Mouse (Mus musculus) spleen, postnatal 36 days (tissue): Measurements from ENCODE around the gene Morc4.

Experiments used
- DNase-seq, 2 experiments: peaks; one replicate each; pipeline ENCODE4 v3.0.0; 2022; ENCODE audit warnings: low spot score in 2 of 2, mixed read lengths in 1 of 2

The Morc4 gene

GRCm38 (mm10) chrX:139870938-139871791 lies at the start of gene Morc4:
TSS of gene Morc4 (minus strand) at chrX:139871677.
- DNase-seq, result no peak

GRCm38 (mm10) chrX:139920572-139920971 lies 49.1 kb upstream of the Morc4 start:
- no peak for DNase-seq

GRCm38 (mm10) chrX:139891387-139891786 lies 19.9 kb upstream of the Morc4 start:
- no peak for DNase-seq

- no peak for DNase-seq
These were observed 11.7 kb upstream of the Morc4 start for GRCm38 (mm10) chrX:139883221-139883620.

GRCm38 (mm10) chrX:139877936-139878335 lies 6.5 kb upstream of the Morc4 start:
- DNase-seq, result no peak

GRCm38 (mm10) chrX:139877105-139877504 lies 5.6 kb upstream of the Morc4 start:
- DNase-seq, result no peak

GRCm38 (mm10) chrX:139870300-139870711 lies 1.2 kb downstream of the Morc4 start:
- no peak for DNase-seq

- DNase-seq, result no peak
These were observed 12.1 kb downstream of the Morc4 start for GRCm38 (mm10) chrX:139859402-139859801.

GRCm38 (mm10) chrX:139854795-139855194 lies 16.7 kb downstream of the Morc4 start:
- DNase-seq, result no peak

GRCm38 (mm10) chrX:139841091-139841490 lies 30.4 kb downstream of the Morc4 start:
- DNase-seq, result no peak

GRCm38 (mm10) chrX:139839057-139839456 lies 32.4 kb downstream of the Morc4 start:
- DNase-seq, result no peak

GRCm38 (mm10) chrX:139832464-139832863 lies 39.0 kb downstream of the Morc4 start:
- DNase-seq, result peak in 1 of 2 experiments; percentile 13

GRCm38 (mm10) chrX:139828363-139829092 lies 42.9 kb downstream of the Morc4 start:
- DNase-seq, result no peak

GRCm38 (mm10) chrX:139826926-139827325 lies 44.6 kb downstream of the Morc4 start:
- DNase-seq, result no peak

- DNase-seq, result no peak
These were observed 46.1 kb downstream of the Morc4 start for GRCm38 (mm10) chrX:139825402-139825801.

- no peak for DNase-seq
These were observed 56.3 kb downstream of the Morc4 start for GRCm38 (mm10) chrX:139815201-139815600.

- DNase-seq, result peak in 1 of 2 experiments; percentile 6
These were observed 57.4 kb downstream of the Morc4 start for GRCm38 (mm10) chrX:139814018-139814635.

GRCm38 (mm10) chrX:139813299-139814002 lies 58.0 kb downstream of the Morc4 start:
- DNase-seq, result no peak

- no peak for DNase-seq
These were observed 58.7 kb downstream of the Morc4 start for GRCm38 (mm10) chrX:139812636-139813298.

- DNase-seq, result no peak
These were observed 63.0 kb downstream of the Morc4 start for GRCm38 (mm10) chrX:139808501-139808900.

GRCm38 (mm10) chrX:139808085-139808484 lies 63.4 kb downstream of the Morc4 start:
- no peak for DNase-seq
